Mouse (Mus musculus): ENCODE data around the gene Hspb9.

Gene Hspb9

DNA sequence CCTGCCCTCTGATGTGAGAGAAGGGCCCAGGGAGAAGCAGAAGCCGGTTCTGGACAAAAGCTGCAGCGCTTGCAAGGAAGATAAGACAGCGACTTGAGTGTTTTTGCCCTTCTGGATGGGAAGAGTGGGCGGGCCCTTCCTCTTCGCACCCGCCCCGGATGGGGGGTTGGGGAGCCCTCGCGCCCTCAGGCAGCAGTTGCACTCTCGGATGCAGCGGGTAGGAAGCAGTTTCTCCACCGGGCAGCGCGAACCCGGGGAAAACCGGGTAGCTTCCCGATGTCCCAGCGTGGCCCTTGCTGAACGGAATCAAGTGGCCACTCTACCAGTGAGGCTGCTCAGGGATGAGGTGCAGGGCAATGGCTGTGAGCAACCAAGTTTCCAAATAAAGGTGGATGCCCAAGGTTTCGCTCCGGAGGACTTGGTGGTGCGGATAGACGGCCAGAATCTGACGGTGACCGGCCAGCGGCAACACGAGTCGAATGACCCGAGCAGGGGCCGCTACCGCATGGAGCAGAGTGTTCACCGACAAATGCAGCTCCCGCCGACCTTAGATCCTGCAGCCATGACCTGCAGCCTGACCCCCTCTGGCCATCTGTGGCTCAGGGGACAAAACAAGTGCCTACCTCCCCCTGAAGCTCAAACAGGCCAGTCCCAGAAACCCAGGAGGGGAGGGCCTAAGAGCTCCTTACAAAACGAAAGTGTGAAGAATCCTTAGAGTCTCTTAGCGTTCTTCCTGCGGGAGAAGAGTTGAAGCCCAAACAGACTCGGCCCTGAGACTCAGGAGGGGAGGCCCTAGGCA is at the start of gene Hspb9:
TSS of gene Hspb9 (plus strand) at position 116 of the 799 bp plus-strand sequence.
- peak; percentile 38 for DNase-seq (ENCODE audit: low spot score)

DNA sequence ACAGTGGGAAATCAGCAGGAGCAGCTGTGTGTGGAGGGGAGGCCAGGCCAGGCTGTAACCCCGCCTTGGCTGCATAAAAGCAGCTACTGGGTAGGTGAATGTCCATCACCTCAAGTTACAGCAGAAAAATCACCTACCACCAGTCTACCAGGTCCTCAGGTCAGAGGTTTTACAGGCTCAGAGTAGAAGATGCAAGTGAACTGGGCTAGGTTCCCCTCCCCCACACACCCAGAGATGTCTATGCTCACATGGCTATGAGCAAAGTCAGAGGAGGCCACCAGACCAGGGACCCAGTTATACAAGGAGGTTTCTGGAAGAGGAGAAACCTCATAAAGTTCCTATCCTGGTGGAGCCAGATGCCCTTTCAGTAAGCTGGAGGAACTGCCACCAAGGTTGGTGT is 42.6 kb upstream of the Hspb9 start:
- DNase-seq (ENCODE audit: low spot score), result no peak

DNA sequence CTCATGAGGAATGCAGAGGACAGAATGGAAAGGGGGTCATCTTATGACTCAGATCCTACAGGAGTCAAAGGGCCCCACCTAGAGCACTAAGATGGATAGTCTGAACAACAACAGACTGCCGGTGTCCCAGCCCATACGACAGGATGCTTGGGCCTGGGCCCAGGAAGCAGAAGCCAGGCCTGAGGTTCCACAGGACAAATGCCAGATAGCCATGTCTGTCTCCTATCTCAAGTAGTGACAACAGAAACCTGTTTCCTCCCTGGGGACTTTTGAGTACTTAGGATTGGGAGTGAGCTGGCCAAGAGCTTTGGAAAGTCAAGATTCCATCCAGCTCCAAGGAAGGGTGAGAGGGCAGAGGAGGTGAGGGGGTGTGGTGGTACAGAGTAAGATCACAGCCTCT is 41.7 kb upstream of the Hspb9 start:
- DNase-seq (ENCODE audit: low spot score), result no peak

DNA sequence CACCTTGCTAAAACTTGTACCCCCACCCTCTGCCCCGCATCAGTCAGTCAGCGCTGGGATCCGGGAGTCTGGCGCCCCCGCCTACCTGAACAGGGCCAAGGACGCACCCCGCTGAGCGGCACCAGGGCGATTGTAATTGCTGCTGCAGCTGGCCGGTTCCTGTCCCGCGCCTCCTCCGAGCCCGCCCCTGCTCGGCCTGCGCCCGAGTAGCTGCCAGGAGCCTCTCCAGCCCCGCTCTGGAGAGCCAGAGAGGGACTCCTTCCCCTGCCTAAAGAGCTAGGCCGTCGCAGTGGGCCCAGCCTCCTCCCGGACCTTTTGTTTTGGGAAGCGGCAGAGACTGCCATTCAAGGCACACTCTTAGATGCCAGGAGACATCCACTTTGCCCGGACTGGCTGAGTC is 40.5 kb upstream of the Hspb9 start:
- peak; percentile 50 for DNase-seq (ENCODE audit: low spot score)

DNA sequence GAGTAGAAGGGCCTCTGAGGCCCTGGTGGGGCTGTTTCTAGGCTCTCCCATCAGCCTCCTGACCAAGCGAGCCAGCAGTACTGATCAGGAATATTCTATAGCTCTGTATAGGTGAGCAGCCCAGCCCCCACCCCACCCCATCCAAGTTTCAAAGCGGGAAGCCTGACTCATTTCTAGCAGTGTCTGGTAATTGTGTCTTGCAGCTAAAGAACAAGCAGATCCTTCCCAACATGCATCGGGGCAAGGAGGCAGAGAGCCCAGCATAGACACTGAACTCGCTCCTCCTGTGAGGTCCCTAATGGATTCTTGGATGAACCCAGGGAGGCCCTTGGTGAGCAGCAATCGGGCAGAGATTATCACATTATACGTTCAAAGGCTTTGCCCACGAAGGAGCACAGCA is 35.8 kb upstream of the Hspb9 start:
- no peak for DNase-seq (ENCODE audit: low spot score)

DNA sequence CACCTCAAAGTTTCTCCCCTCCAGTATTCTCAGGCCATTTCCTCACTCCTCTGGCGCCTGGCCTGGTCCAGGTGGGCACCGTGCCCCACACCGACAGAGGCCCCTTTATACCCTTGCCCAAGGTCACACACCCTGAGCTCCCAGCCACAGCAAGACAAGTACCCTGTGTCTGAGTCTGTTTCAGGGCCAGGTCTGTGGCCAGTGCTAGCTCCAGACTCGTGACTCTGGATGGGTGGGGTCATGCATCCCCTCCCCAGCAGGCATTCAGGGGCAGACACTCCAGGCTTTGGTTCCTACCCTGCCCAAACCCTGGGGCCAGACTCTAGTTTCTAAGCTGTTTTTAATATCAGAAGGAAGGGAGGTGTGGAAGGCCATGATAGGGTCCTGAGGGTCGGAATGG is 31.8 kb upstream of the Hspb9 start:
- no peak for DNase-seq (ENCODE audit: low spot score)

DNA sequence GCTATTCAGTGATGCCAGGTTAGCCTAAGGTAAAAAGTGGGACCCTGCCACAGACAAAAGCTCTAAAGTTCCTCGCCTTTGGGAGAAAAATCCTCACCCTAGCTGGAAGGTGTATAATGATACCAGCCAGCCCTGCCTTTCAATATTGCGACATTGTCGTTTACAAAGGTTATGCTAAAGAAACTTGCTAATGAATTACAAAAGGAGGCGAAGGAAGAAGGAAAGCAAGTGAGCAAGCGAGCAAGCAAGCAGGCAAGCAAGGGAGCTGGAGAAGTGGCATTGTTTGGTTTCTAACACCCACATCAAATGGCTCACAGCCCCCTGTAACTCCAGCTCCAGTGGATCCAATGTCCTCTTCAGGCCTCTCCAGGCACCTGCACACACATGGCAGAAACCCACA is 31.1 kb upstream of the Hspb9 start:
- no peak for DNase-seq (ENCODE audit: low spot score)

DNA sequence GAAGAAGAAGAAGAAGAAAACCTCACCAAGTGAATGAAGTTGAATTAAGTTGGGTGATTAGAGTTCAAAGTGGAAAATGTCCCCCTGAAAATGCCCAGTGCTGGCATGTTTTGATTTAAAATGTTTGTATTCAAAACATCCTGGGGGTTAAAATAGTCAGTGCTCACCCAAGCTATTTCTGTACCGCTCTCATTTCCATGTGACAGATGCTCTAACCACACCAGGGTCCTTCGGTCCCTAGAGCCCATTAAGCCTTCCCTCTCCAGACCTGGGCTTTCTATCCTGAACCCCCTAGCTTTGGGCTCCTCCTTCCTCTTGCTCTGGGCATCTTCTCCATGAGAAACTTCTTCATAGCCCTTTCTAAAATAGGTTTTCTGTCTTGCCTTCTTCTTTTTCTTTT is 29.6 kb upstream of the Hspb9 start:
- DNase-seq (ENCODE audit: low spot score), result no peak

DNA sequence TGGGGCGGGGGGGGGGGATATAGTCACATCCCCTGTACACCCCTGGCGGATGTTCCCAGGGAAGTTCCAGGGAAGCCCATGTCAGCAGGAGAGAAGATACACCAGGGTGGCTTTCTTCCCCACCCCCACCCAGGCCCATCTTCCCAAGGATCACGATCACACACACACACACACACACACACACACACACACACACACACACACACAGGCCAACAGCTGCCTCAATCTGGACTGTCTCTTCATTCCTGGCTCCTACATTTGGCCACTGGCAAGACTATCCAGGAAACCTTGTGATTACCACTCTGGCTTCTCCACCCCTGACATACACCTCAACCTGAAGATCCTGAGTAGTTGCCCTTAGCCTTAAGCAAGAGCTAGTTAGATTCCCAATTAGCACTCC is 28.3 kb upstream of the Hspb9 start:
- DNase-seq (ENCODE audit: low spot score), result no peak

DNA sequence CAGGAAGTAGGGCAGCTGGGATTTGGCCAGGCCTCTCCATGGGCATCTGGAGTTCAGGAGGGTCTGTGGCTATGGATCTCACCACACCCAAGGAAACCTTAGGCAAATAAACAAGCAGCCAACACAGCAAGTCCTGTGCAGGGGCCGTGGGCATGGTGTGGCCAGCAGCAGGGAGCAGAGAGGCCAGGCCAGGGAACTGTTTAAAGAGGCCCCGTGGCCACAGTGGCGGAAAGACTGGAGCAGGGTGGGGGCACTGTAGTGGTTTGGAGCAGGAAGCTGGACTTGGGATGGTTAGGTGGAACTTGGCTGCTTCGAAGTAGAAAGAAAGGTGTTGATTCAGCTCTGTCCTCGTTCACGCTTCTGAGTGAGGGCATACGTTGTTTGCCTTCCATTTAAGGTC is 26.4 kb upstream of the Hspb9 start:
- no peak for DNase-seq (ENCODE audit: low spot score)

DNA sequence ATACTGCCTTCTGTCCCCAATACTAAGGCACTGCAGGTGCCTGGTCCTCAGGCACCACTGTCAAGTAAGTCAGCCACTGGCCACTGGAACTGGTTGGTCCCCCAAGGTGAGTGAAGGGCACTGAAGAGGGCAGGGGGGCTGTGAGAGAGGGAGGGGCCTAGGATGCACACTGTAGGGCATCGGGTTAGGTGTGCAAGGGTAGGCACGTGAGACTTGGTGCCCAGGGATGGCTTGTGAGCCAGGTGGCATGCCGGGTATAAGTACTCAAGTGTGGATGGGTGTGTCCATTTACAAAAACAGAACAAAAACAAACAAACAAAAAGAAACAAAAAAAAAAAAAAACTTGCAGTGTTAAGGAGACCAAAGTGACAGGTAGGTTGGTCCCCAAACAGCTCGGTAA is 25.2 kb upstream of the Hspb9 start:
- DNase-seq (ENCODE audit: low spot score), result no peak

DNA sequence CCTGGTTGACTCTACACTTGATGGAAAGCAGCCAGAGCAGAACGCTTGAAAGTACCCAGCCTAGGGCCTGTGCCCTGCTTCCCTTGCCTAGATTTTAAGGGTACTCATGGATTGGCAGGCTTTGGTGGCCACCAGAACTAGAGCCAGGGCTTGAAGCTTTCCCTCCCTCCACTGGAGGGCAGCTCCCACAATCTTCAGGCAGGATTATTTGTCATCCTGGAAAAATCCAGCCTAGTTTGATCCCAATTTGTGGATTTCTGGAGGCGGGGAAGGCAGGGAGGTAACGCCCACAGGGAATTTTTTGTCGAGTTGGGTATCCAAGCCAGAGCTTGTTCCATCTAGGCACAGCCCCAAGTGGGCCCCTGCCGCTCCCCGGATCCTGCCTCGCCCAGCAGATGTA is 23.3 kb upstream of the Hspb9 start:
- DNase-seq (ENCODE audit: low spot score), result no peak

DNA sequence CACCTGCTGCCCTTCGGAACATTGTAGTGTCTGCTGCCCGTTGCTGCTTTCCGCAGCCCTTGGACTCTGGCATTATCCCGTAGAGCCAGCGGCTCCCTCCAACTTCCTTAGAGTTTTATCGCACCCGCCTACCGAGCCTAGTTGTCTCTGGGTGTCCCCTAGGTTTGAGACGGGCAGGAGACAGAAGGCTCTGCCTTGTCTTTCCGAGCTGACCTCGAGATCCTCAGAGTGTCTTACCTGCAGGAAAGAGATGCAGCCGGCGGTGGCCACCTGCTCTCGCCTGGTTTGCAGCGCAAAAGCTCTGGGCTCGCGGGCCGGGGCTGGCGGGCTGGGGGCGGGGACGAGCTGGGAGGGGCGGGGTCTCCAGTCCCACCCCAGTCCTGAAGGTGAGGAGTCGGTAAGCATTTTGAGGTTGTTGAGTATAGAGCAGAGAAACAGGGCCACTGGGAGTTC is 21.5 kb upstream of the Hspb9 start, which contains the start of gene Zfp385c:
TSS of gene Zfp385c (minus strand) at position 292 of the 453 bp plus-strand sequence.
- DNase-seq (ENCODE audit: low spot score), result no peak

DNA sequence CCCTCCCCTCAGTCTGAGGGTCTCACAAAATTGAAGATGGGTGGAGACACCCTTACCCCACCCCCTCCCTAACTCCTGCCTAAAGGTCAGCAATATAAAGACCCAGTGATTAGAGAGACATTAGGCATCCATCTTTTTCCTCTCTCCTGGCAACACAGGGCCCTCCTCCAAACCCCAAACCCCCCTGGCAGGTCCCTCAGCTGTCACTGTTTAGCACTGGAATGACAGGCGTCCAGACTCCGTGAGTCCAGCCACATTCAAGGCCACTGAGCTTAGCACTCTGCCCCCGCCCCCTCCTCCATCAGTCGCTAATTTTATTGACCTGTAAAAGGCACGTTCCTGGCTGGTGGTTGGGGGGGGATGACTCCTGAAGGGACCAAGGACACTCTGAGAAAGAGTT is 20.5 kb upstream of the Hspb9 start:
- no peak for DNase-seq (ENCODE audit: low spot score)

DNA sequence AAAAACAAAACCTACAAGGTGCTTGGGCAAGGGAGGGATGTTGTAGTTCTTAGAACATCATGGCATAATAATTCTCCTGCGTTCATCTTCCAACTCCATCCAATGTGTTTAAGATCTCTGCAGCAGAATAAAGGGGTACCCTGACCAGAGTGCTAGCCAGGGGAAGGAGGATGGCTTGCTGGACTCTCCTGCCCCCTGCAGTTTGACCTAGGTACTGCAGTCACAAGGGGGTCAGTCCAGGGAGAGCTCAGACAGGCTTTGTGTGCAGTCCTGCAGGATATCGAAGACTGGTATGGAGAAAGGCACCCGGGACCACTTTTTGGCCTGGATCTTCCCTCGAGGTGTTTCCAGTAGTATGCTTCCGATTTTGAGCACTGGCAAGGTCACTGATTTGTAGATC is 18.7 kb upstream of the Hspb9 start:
- peak; percentile 86 for DNase-seq (ENCODE audit: low spot score)

DNA sequence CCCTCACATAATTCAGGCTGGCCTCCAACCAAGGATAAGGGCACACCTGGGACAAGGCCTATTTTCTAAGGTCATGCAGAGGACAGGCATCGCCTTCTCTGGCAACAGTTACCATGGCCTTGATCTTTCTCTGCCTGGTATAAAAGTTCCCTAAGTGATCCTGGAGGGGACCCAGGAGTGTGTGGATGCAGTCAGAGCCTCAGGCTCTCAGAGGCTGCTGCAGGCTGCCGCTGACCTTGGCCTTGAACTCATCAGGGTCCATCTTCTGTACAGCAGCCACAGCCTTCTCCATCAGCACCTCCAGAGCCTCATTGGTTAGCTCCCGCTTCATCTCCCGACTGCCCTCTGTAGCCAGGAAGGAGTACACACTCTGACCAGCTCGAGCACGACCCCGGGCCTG is 15.7 kb upstream of the Hspb9 start:
- DNase-seq (ENCODE audit: low spot score), result no peak

DNA sequence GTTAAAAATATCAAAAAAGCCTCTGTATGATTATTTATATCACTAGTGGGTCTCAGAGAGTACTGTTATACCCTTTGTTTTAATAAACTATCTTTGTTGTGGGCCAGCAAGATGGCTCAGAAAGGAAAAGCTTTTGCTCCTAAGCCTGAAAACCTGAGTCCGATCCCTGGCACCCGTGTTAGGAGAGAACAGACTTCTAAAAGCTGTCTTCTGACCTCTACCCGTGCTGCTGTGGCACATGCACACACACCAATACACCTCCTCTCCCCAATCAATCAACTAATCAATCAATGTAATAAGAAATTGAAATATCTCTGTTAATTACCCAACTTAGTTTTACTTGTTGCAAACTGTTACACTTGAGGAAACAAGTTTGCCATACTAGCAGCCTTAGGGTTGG is 12.9 kb upstream of the Hspb9 start:
- DNase-seq (ENCODE audit: low spot score), result no peak

DNA sequence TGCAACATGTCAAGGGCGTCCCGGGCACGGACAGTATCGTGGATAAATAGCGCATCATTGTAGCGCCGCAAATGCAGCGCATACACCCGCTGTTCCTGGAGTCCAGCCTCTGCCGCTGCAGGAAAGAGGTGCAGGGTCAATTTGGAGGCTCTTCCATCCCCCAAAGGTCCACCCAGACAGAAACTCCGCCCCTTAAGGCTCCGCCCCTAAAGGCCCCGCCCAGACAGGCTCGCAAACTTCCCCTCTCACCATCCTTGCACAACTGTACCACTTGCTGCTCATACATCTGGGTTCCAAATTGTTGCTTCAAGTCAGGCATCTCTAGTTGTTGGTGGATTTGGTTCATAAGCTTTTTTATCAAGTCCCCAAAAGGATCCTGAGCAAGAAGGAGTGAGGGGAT is 12.3 kb upstream of the Hspb9 start:
- DNase-seq (ENCODE audit: low spot score), result no peak

DNA sequence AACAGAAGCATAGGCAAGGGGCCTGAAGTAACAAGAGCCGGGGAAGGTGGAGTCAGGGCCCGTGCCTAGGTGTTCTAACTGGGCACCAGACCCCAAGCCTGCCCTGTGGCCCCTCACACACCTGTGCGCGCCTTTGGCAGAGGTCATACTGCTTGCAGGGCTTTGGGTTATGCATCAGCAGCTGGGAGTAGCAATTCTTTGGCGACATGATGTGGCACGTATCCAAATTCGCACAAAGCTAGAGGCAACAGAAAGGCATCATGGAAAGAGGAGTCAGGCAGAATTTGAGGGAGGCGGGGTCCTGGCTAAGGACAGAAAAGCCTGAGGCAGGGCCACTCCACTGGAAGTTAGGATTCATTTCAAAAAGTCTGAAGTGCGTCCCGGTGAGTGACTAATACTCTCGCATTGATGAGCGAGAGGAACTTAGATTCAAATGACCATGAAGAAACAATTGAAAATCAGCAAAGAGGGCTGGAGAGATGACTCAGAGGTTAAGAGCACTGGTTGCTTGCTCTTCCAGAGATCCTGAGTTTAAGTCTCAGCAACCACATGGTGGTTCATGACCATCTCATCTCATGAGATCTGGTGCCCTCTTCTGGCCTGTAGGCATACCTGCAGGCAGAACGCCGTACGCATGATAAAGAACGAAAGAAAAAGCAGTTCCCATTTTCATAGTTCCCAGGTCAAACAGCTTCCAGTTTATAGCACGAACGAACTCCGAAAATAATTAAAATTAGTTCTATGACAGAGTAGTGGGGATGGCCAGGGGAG is 11.4 kb upstream of the Hspb9 start:
- DNase-seq (ENCODE audit: low spot score), result peak; percentile 86

DNA sequence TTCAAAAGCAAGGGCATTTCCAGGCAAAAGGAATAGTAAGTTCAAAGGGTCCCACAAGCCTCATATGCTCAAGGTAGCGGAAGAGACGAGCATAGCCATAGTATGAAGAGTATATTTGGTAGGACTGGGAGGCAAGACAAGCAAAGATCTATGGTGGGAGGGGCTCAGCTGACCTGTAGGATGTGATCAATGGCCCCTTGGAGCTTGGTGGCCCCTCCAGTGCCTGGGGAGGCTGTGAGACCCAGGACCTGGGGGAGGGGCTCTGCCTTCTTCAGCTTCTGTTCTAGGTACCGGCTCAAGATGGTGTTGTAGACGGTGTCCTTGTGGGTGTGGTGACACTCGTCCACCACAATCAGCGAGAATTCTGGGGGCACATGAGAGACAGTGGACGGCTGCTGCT is 10.7 kb upstream of the Hspb9 start:
- DNase-seq (ENCODE audit: low spot score), result no peak

DNA sequence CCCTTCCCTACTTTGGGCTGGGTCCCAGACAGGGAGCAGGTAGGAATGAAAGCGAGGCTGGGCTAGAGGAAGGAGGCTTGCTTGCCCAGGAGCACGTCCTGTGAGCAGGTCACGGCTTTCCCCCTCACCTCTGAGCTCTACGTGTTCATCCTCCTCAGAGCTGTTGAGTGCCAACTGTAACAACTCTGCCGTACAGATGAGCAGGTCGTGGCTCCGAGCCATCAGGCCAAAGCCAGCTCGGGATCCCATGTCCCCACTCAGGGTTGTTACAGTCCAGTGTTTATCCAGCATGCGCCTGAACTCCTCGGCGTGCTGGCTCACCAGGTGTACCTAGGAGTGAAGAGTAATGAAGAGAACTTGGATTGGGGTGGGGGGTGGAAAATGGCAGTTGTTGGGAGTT is 10.3 kb upstream of the Hspb9 start:
- no peak for DNase-seq (ENCODE audit: low spot score)

DNA sequence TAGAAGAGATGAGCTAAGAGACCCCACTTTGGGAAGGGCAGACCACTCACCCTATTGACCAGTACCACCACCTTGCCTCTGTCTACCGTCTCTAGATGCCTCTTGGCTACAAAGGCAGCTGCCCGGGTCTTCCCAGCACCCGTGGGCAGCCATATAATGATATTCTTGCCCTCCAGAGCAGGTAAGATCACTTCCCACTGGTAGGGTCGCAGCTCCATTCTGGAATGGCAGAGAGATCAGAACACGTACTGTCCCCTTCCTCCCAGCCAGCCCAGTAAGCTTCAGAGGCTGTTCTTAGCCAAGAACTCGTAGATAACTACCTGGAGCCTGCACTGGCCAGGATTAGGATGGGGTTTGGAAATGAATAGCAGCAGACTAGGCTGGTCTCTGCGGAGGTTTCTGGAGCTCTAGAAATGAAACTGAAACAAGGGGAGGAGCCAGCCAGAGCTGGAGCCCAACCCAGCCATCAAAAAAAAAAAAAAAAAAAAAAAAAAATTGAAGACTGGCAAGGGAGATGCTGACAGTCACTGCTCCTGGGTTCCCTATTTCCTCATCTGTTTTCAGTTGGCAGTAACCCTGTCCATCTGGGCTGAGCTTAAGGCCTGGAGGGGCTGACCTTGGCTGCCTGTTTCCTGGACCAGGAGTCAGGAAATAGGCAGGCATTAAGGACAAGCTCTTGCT is 9.7 kb upstream of the Hspb9 start, which contains the start of gene Dhx58:
TSS of gene Dhx58 (minus strand) at position 421 of the 681 bp plus-strand sequence.
- no peak for DNase-seq (ENCODE audit: low spot score)

Data from retina, embryonic 14.5 days (tissue).